Comparison of ENCODE assay signal across 20 mouse cellular contexts in genomic region chr11:62990811-62991210, GRCm38 (mm10). TPM values are rescaled to one million over a fixed set of nuclear protein-coding genes. Genes with fewer than 3 reads are reported as not detected.
"Had no signal": no experiment of that assay in that cellular context is flagged by ENCODE, and none has a peak within 500 bp of the region (broad histone marks: within the 10 kb centered on the region; RNA-seq: fewer than 3 reads in every experiment).

No protein-coding gene starts in this region.

- DNase-seq: kidney, adult 2 months; kidney, postnatal 14 days; right cerebral cortex, postnatal 14 days; thymus, postnatal 4 days had no signal

- H3K27me3 ChIP-seq: kidney, embryonic 15.5 days; limb, embryonic 15.5 days; lung, embryonic 15.5 days; midbrain, embryonic 13.5 days; stomach, embryonic 15.5 days had no signal

- H3K4me3 ChIP-seq: kidney, embryonic 15.5 days; left cerebral cortex, adult 2 months; limb, embryonic 15.5 days; liver, embryonic 12.5 days; lung, embryonic 15.5 days; midbrain, embryonic 13.5 days; stomach, embryonic 15.5 days had no signal

- H3K4me2 ChIP-seq: kidney, embryonic 15.5 days; limb, embryonic 15.5 days; liver, embryonic 12.5 days; lung, embryonic 15.5 days; midbrain, embryonic 13.5 days; stomach, embryonic 15.5 days had no signal

- H3K27ac ChIP-seq: kidney, embryonic 15.5 days; left cerebral cortex, adult 2 months; limb, embryonic 15.5 days; liver, embryonic 12.5 days; lung, embryonic 15.5 days; midbrain, embryonic 13.5 days; stomach, embryonic 15.5 days had no signal

- H3K9ac ChIP-seq: kidney, embryonic 15.5 days; limb, embryonic 15.5 days; liver, embryonic 12.5 days; lung, embryonic 15.5 days; midbrain, embryonic 13.5 days; stomach, embryonic 15.5 days had no signal

- H3K4me1 ChIP-seq: liver, embryonic 12.5 days had no signal

- ATAC-seq: intestine, embryonic 16.5 days; liver, embryonic 12.5 days; midbrain, embryonic 13.5 days had no signal

- H3K36me3 ChIP-seq: kidney, embryonic 15.5 days; limb, embryonic 15.5 days; liver, embryonic 12.5 days; lung, embryonic 15.5 days; midbrain, embryonic 13.5 days; stomach, embryonic 15.5 days had no signal

- H3K9me3 ChIP-seq: kidney, embryonic 15.5 days; limb, embryonic 15.5 days; liver, embryonic 12.5 days; lung, embryonic 15.5 days; midbrain, embryonic 13.5 days; stomach, embryonic 15.5 days had no signal

RNA-seq across cellular contexts. Expression of gene Cdrt4, which starts 39.8 kb away (rescaled TPM):
- total RNA-seq: layer of hippocampus, postnatal 14 days; left cerebral cortex, adult 2 months; left cerebral cortex, postnatal 14 days; megakaryocyte progenitor cell, adult 5-6 weeks; midbrain, postnatal 0 days had no signal
- polyA plus RNA-seq: intestine, embryonic 16.5 days; kidney, adult 2 months; kidney, embryonic 15.5 days; large intestine, adult 2 months; liver, embryonic 12.5 days; liver, embryonic 16.5 days; midbrain, embryonic 13.5 days; midbrain, postnatal 0 days; neural tube, embryonic 14.5 days; spleen, adult 2 months had no signal
